Mouse (Mus musculus) spleen, postnatal 4 days (tissue): Measurements from ENCODE around the gene Flnb.

ENCODE experiments used
- DNase-seq, 2 experiments: peaks; one replicate each; pipeline ENCODE4 v3.0.0; 2022; ENCODE audit warnings: low spot score in 2 of 2

The Flnb gene

DNA sequence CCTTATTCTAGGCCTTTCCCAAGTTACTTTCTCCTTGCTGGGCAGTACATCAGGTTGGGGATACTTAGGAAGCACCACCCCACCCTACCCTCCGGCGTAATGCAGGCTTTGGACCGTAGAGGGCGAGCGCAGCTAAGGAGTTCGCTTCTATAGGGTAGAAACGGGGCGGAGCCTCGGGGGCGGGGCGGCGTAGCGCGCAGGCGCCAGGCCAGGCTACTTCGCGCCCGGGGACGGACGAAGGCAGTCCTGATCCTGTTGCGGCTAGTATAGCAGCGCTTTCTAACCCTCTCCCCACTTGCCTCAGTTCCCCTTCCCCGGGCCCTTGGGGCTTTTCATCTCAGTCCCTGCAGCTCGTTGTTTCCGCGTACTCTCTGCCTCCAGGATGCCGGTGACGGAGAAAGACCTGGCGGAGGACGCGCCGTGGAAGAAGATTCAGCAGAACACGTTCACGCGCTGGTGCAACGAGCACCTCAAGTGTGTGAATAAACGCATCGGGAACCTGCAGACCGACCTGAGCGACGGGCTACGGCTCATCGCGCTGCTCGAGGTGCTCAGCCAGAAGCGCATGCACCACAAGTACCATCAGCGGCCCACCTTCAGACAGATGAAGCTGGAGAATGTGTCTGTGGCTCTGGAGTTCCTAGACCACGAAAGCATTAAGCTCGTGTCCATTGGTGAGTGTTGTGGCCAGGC is at the start of gene Flnb:
Flnb (plus strand) TSS at position 188 of the 693 bp plus-strand sequence.
- DNase-seq: peak; percentile 90 to 95

DNA sequence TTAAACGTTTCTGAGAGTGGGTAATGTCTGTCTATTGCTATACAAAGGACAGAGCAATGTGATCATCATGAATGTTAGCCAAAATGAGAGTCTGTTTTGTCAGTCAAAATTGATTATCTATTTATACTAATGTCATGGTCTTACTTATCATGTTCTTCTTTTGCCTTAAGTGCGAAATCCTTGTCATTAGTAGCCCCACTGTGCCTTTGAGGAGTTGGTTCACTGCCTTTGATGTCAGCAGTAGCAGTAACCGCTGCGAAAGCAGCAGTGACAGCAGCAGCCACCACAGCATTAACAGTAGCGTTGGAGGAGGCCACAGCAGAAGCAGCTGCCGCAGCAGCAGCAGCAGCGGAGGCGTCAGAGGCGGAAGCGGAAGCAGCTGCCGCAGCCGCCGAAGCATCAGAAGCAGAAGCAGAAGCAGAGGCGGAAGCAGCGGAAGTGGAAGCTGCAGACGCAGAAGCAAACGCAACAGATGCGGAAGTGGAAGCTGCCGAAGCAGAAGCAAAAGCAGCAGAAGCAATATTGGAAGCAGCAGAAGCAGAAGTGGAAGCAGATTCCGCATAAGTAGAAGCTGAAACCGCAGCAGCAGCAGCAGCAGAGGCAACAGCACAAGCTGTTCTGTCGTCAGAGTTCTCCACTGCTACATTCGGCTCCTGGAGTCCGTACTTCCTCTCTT is 43.9 kb upstream of the Flnb start:
- DNase-seq: peak; percentile 47 to 66

GRCm38 (mm10) chr14:7786073-7786472 is 31.7 kb upstream of the Flnb start:
- no peak for DNase-seq

DNA sequence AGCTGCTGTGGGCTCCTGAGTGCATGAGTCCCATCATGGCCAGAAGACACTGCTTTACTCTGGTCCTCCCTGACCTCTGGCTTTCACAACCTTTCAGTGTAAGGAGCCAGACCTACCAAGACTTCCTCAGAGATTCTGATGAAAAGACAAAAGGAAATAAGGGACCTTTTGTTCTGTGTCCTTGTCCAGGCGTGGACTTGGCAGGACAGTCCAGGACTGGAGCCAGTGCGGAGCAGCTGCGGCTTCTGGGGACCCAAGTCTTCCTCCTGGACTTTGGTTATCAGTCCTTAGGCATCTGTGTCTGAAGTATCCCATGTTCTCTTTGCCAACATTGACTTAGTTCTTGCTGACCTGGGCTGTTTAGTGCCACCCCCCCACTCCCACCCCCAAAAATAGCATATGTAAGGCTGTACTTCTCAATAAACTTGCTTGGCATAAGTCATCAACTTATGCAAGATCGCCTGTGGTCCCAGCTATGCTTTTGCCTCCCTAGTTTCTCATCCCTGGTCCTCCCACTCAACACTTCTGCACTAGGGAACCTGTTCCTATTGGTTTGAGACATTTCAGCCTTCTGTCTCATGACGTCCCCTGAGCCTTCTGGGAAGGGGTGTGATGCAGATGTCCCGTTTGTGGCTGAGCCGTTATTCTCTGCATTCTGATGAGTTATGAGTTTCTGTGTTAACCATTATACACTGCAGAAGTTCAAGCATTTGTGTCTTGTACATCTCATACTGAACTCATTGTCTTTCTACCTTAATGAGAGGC is 28.3 kb upstream of the Flnb start:
- DNase-seq: no peak

DNA sequence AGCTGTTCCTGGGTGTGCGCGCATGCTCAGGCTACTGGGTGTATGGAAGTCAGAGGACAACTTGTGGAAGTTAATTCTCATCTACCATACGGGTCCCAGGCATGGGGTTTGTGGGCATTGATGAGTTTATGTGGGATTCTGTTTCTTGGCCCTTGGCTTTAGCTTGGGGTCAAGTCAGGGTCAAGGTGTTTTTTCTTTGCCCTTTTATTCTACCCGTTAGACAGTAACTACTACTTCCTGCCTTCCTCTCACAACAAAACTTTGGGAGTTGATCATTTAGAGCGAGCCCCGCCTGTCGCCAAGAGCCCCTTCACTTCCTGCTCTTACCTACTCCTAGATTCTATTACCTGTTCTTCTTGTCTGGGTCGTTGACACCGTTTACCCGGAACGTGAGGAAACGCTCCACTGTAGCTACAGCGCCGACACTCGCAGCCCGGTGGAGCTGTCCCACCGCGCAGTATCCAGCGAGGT is 26.7 kb upstream of the Flnb start:
- no peak for DNase-seq

DNA sequence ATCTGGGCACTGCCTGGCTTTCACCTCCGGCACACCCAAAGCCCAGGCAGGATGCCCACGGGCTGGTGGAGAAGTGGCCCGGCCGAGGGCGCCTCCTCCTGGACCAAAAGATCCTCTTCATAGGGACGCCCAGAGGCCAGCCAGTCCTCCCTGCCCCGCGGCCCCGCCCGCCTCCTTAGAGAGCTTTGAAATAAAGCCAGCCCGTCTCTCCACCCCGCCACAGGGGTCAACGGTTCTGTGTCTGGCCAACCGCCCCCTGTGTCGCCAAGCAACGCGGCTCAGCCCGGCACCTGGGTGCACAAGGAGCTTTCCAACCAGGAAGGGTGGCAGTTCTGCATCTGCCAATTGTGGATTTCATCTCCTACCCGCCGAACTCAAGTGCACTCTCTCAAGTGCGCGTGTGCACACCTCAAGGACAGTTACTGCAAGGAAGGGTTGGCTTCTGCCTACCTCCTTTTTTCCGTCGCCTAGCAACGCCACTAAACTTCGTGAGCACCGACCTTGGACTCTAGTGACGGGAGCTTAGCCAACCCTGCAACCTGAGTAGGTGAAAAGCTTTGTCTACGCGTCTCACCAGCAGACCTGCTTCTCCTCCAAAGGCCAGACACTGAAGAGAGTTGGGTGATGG is 26.1 kb upstream of the Flnb start, which contains the start of gene Gm26661:
Gm26661 (plus strand) TSS at position 56 of the 628 bp plus-strand sequence.
- DNase-seq: peak; percentile 26 to 68

- DNase-seq: no peak
These were observed 21.8 kb upstream of the Flnb start for GRCm38 (mm10) chr14:7795961-7796360.

DNA sequence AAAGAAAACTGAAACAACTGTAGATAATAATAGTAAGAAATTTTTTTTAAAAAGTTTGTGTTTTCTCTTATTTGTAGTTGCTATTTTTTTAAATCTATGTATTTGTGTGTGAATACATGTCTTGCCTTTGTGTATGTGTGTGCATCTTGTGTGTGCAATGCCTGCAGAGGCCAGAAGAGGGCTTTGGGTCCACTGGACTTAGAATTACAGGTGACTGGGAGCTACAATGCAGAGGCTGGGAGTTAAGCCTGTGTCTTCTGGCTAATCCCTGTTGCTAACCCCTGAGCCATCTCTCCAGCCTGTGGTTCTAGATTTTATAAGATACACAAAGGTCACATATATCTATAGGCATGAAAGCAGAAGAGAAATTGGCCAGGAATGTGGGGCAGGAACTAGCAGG is 17.1 kb upstream of the Flnb start:
- DNase-seq: no peak

DNA sequence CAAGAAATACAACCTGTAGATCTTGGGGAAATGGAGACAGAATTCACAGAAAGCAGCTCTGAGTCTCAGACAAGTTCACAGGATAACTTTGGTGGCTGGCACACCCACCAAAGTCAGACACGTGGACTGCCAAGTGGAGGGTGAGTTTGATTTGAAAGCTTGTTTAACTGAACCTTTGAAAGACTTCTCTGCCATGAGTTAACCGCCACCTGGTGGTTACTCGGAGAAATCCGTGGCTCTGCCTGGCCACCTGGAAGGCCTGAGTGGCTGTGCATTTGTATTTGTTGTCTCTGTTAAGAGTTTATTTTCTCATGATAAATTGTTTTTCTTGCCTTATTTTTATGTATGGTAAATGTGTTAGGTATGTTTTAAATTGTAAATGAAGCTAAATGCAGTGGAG is 15.9 kb upstream of the Flnb start:
- peak in 1 of 2 experiments; percentile 18 for DNase-seq

DNA sequence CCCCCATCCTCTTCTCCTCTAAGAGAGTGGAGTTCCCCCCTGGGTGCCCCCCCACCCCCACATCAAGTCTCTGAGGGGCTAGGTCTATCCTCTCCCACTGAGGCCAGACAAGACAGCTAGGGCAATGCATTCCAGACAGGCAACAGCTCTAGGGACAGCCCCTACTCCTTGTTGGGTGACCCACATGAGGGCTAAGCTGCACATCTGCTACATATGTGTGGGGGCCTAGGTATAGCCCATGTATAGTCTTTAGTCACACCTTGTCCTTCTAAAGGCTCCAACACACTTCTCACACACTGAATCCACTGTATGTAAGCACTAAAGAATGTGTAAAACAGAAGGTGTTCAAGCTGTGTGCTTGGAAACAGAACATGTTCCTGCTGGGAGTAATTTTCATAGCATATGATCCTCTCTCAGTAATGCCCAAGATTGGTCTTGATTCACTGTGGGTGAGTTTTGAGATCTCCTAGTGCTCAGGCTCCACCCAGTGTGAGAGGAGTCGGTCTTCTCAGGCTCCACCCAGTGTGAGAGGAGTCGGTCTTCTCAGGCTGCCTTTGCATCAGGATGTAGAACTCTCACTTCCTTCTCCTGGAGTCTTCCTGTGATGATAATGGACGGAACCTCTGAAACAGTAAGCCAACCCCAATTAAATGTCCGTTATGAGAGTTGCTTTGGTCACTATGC is 13.7 kb upstream of the Flnb start:
- DNase-seq: no peak

DNA sequence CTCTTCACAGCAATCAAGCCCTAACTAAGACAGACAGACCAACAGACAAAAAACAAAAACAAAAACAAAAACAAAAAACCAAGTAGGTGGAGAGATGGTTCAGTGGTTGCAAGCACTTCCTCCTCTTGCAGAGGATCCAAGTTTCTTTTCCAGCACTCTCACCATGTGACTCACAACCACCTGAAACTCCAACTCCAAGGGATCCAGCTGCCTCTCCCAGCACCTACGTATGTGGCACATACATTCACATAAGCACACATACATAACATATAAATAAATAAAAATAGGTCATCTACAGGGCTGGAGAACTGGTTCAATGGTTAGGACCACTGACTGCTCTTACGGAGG is 13.2 kb upstream of the Flnb start:
- no peak for DNase-seq

GRCm38 (mm10) chr14:7807711-7808110 is 10.0 kb upstream of the Flnb start:
- no peak for DNase-seq

GRCm38 (mm10) chr14:7808501-7808981 is 9.2 kb upstream of the Flnb start:
- DNase-seq: no peak

- DNase-seq: no peak
These were observed 8.5 kb upstream of the Flnb start for GRCm38 (mm10) chr14:7809043-7809955.

- DNase-seq: no peak
These were observed 835 bp downstream of the Flnb start for GRCm38 (mm10) chr14:7818463-7819121.

- DNase-seq: no peak
These were observed 1.7 kb downstream of the Flnb start for GRCm38 (mm10) chr14:7819446-7819845.

- no peak for DNase-seq
These were observed 3.6 kb downstream of the Flnb start for GRCm38 (mm10) chr14:7821341-7821740.

DNA sequence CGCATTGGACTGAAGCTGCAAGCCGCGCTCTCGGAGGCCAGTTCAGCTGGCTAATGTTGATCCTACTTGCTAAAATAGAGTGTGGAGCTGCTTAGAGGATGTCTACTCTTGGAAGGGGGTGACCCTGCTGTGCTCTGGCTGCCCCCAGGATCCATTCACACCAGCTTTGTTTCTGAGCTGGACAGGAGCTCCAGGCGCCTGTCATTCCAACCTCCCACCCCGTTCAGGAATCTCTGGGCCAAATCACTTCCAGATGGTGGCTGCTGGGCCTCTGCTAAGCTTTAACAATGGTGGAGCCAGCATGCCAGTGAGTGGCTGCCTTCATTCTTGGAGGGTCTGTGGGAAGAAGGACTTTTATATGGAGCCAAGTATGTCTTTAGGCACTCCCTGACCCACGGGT is 4.9 kb downstream of the Flnb start:
- DNase-seq: no peak

GRCm38 (mm10) chr14:7824651-7825268 is 7.0 kb downstream of the Flnb start:
- DNase-seq: no peak
